Mouse (Mus musculus) E14TG2a.4 (cell line): ENCODE data around the gene Poglut1.

Source experiments
- CTCF ChIP-seq: conservative IDR thresholded peaks from 2 replicates; pipeline ENCODE4 v1.5.1; 2014; ENCODE audit warnings: low read length
- NANOG ChIP-seq: IDR thresholded peaks from 2 replicates; pipeline ENCODE4 v1.6.1; 2014; ENCODE audit warnings: borderline replicate concordance, low read length, mixed read lengths
- POU5F1 ChIP-seq: IDR thresholded peaks from 2 replicates; pipeline ENCODE4 v1.6.1; 2014; ENCODE audit warnings: low read length, borderline replicate concordance

DNA sequence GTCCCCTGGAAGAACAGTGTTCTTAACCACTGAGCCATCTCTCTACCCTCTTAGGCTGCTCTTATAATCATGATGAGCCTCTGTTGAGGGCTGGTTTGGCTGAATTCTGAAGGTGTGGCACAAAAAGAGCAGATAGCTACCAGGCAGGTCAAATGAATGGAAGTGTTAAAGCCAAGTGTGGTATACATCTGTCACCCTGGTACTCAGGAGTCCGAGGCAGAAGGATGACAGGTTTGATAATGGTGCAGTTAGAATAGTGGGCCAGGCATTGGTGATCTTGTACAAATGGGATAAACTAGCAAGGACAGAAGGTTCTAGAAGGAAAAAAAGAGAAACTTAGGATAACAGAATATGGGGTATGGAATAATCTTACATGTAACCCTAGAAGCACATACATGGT, 44.4 kb upstream of the Poglut1 start:
- TF ChIP-seq CTCF (no peak), POU5F1 (no peak), NANOG (no peak)
